Mouse (Mus musculus): ENCODE measurements around the gene Dab1.
A peak's percentile ranks its signal among the peaks of the same experiment; 100 is the strongest.

Dab1 gene

DNA sequence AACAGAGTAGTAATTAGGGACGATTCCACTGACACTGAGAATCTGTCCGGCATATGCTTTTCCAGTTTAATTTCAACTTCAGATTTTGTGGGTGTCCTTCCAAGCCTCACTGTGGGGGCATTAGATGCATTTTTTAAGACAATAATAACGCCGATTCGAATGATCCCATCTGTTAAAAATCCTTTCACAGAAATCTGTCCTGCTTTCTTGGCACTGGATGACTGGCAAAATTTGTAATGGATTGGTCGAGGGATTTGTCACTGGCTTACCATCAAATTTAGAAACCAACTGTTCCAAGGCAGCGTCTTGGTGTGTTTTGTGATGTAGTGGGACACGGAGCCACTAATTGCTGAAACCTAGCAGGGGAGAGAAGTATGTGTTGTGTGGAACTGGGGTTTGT is 638.6 kb downstream of the Dab1 start:
- DNase-seq (ENCODE audit: low spot score): no peak

DNA sequence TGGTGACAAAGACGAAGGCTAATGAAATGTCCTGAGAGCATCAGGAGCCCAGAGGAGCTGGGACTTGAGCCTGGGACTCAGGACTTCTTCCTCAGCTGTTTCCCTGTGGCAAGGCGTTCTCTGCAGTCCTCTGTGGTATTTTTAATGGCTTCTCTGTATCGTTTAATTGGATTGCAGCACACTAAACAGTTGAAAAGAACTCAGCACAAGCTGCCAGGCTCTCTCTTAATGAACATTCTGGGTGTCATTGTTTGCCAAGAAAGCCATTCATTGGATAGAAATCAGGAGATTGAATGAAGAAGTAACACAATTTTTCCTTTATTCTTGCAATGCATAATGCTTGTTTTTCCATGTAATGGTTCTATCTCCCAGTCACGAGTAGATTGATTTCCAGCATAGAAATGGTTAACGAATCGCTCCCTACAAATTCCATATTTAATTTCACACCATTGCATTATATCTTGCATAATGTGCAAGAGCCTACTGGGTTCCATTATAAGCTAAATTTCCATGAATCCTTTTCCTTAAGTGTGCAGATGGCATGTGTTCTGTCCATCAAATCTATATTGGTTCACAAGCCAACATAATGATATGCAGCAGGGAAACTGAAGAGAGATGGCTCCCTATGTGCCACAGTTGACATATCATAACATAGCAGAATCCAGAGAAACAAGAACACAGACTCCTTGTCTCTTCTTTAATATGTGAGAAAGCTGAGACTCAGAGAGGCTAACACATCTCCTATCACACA is 650.4 kb downstream of the Dab1 start:
- DNase-seq (ENCODE audit: low spot score): no peak

GRCm38 (mm10) chr4:104270173-104270557 is 651.0 kb downstream of the Dab1 start:
- DNase-seq (ENCODE audit: low spot score): no peak

GRCm38 (mm10) chr4:104275260-104275659 is 656.1 kb downstream of the Dab1 start:
- DNase-seq (ENCODE audit: low spot score): no peak

GRCm38 (mm10) chr4:104276916-104277315 is 657.8 kb downstream of the Dab1 start:
- DNase-seq (ENCODE audit: low spot score): no peak

DNA sequence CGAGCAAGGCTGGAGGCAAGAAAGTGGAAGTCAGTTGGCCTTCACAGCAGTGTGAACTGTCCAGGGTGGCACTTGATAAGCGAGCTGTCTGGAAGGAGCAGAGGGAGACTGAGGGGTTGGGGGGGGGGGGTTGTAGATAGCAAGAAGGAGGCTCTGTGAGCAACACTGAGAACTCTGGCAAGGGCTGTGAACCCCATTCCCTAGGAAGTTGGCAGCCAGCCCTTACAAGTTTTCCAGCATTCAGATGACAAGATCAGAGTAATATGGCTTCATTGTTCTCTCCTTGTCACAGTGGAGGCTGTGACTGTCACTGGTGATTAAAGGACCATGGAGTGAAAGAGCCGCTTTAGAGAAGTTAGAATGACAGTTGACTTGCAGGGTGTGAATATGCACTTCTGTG is 662.4 kb downstream of the Dab1 start:
- DNase-seq (ENCODE audit: low spot score): no peak

- DNase-seq (ENCODE audit: low spot score): no peak
Observed at GRCm38 (mm10) chr4:104283906-104284305, 664.7 kb downstream of the Dab1 start.

GRCm38 (mm10) chr4:104288401-104288800 is 669.2 kb downstream of the Dab1 start:
- DNase-seq (ENCODE audit: low spot score): no peak

- no peak for DNase-seq (ENCODE audit: low spot score)
Observed at GRCm38 (mm10) chr4:104301764-104302163, 682.6 kb downstream of the Dab1 start.

DNA sequence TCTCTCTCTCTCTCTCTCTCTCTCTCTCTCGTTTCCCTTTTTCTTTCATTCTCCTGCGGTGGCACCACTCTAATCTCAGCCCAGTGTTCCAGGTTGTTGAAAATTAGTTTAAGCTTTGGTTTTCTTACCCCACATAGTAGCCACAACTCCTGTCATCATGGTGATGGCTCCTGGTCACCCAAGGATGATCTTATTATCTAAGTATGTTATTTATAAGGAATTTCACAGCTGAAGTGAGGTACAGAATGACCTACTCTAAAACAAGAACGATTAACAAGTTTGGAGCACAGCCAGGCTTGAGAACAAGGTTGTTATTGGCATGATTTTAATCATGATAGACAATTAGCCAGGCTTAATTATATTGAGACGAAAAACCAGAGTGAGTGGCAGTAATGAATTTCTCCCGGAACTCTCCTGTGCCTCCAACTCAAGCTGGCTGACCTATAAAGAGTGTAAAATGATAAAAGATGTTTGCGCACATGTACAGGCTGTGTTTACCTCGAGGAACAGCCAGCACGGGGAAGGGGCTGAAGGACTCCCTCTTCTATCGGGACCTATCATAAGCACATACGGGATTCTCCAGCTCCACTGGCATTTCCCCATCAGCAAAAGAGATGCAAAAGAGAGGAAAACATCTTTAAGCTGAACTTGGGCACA is 684.0 kb downstream of the Dab1 start:
- no peak for DNase-seq (ENCODE audit: low spot score)

- DNase-seq (ENCODE audit: low spot score): no peak
Observed at GRCm38 (mm10) chr4:104307781-104308180, 688.6 kb downstream of the Dab1 start.

DNA sequence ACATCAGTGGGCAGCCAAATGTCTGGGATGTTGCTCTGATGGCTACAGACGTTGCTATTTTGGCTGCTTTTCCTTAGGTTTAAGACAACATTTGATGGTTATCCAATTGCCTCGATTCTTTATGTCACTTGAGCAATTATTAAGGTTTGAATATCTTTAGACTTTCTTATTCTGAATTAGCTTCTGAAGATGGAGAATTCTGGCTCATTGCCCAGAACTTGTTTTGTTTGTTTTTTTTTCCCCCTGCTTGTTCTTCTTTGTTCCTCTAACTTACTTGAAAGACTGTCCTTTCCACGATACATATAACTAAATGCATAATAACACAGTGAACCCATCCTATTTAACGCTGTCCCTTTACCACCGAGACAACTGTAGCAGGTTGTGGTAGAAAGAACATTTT is 707.1 kb downstream of the Dab1 start:
- DNase-seq (ENCODE audit: low spot score): no peak

DNA sequence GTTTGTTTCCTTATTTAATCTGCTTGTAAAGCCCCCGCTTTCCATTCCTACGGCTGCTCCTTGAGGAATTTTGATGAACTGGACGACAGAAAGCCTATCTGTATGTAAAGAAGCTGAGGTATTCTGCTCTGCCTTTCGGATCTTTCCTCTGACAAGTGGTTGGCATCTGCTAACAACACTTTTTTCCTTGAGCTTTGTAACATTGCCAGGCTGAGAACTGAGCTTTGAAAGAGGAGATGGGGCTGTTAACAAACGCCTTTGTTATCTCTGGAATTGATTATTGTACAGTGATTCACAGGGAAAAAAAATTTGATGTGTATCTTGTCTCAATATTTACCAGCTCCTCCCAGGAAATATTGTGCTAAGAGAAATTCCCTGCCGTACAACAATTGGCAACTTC is 712.7 kb downstream of the Dab1 start:
- no peak for DNase-seq (ENCODE audit: low spot score)

DNA sequence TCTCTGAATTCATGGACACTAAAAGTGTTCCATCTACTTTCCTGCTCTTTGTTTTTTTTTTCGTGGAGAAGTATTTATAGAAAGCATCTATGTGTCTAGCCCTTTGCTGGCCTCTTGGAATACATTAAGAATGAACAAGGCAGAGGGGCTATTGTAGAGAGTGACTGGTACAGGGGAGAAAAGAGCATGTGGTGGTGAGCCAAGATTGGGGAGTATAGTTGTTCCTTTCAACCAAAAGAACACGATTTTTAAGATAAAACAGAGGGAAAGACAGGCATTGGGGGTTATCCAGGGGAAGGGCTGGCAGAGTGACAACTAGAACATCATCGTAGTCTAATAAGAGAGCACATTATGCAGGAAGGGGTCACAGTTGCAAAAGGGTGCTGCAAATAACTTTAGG is 713.2 kb downstream of the Dab1 start:
- no peak for DNase-seq (ENCODE audit: low spot score)

GRCm38 (mm10) chr4:104337279-104337678 is 718.1 kb downstream of the Dab1 start:
- no peak for DNase-seq (ENCODE audit: low spot score)

- DNase-seq (ENCODE audit: low spot score): no peak
Observed at GRCm38 (mm10) chr4:104338382-104338781, 719.2 kb downstream of the Dab1 start.

- DNase-seq (ENCODE audit: low spot score): no peak
Observed at GRCm38 (mm10) chr4:104361345-104361744, 742.2 kb downstream of the Dab1 start.

DNA sequence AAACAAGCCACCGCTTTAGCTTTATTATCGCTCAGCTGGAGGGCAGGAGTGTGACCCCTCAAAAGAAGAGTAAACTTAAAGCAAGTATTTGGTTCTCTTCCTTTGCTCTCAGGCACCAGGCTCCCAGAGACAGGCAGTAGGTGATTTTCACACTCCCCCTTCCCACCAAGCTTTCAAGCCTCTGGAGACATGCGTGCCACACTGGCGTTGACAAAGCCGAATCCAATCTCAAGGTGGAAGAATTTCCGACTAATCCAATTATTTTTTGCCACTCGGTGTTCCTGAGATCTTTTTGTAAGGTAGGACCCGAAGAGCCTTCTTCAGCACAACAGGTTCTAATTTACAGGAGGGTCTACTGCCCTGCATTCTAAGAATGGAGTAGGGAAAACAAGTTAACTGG is 747.3 kb downstream of the Dab1 start:
- DNase-seq (ENCODE audit: low spot score): peak; percentile 33

GRCm38 (mm10) chr4:104366894-104367740 is 748.0 kb downstream of the Dab1 start:
- DNase-seq (ENCODE audit: low spot score): peak; percentile 75

DNA sequence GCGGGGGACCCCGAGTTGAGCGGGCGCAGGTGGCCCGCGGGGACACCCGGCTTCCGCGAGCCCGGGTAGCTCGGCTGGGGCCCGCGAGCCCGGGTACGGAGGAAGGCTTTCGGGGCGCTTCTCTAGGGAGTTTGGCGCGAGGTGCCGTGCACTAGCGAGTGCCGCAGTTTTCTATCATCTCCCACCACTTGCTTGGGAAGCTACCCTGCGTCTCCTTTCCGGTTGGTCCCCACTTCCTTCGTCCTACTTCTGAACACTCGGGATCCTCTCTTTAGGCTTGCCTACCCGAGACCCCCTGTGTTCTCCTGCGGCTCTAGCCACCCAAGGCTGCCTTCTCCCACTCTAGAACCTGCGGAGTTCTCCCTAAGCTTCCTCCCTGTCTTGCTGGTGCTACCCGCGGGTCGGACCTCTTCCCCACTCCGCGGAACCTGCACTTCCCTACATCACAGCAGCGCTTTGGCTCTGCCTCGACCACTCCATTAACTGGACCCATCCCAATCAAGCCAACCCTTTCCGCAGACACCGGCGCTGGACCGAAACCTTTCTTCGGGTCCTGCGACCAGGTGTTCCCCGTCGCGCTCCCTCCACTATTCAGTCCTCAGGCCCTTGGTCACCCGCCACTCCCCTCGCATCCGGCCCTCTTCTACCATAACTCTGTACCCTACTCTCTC is 748.7 kb downstream of the Dab1 start:
- peak; percentile 47 for DNase-seq (ENCODE audit: low spot score)

DNA sequence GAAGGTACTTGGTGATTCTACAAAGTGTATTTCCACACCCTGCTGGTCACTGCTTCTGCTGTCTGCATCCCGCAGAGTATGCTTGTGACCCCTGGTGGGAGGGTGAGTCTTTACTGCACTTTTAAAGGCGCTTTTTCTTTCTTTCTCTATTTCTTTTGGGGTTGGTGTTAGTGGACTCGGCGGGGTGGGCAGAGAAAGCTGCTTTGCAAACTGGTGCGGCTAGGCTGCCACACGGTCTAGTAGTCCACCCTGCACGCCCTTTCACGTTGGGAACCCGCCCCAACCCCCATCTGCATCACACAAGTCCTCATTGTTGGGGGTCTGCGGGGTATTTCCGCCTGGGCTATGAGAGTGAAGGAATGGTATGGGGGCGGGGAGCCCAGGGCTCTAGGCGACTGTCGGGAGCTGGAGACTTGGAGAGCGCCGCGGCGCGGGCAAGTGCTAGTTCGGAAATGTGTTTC is 749.4 kb downstream of the Dab1 start:
- DNase-seq (ENCODE audit: low spot score): peak; percentile 72

DNA sequence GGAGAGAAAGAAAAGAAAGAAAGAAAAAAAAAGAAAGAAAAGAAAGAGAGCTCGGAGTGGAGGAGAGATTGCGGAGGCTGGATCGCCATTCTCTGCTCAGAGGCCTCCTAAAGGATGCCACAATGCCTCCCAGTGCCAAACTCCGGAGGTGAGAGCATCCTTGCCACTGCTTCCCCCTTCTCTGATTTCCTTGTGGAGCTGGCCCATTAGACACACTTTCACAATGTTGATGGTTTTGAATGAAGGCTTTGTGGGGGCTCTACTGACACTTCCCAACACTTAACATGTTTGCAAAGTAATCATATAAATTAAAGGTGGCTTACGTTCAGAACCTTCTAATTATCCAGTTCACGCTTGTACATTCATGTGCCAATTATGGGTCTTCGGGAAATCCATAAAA is 749.9 kb downstream of the Dab1 start:
- no peak for DNase-seq (ENCODE audit: low spot score)
